Mouse (Mus musculus) stomach, embryonic 16.5 days (tissue): Measurements from ENCODE around the gene Lsm14a. TPM values are rescaled to one million over a fixed set of nuclear protein-coding genes. Genes with fewer than 3 reads are reported as not detected.
A peak's percentile ranks its signal among the peaks of the same experiment; 100 is the strongest.

ENCODE experiments used
- ATAC-seq: fragments of 200-750 bp; cut with Nextera tagmentation; 2 replicates; pipeline ENCODE4 v1.8.0; 2017; ENCODE audit warnings: moderate number of reproducible peaks, moderate TSS enrichment; ENCODE audit not compliant: insufficient read depth, low FRiP score
- H3K27ac ChIP-seq: fragments of 300-500 bp; sonication (generic); 2 replicates; pipeline ENCODE4 v1.5.1; 2014; ENCODE audit warnings: low read length
- H3K27me3 ChIP-seq: fragments of 300-500 bp; sonication (generic); 2 replicates; pipeline ENCODE4 v1.6.1; 2014; ENCODE audit warnings: low read length, control low read depth, mixed read lengths; ENCODE audit not compliant: control insufficient read depth, insufficient read depth
- H3K36me3 ChIP-seq: fragments of 300-500 bp; sonication (generic); 2 replicates; pipeline ENCODE4 v1.6.1; 2014; ENCODE audit warnings: low read length; ENCODE audit not compliant: control insufficient read depth, insufficient read depth
- H3K4me1 ChIP-seq: fragments of 300-500 bp; sonication (generic); 2 replicates; pipeline ENCODE4 v1.6.1; 2014; ENCODE audit warnings: low read length, control low read depth, mixed read lengths; ENCODE audit not compliant: control insufficient read depth, insufficient read depth
- H3K4me2 ChIP-seq: fragments of 300-500 bp; sonication (generic); 2 replicates; pipeline ENCODE4 v1.6.1; 2014; ENCODE audit warnings: low read depth, low read length, mixed read lengths
- H3K4me3 ChIP-seq: fragments of 300-500 bp; sonication (generic); replicated peaks from 2 replicates; pipeline ENCODE4 v1.5.1; 2014; ENCODE audit warnings: mild to moderate bottlenecking, low read length
- H3K9ac ChIP-seq: fragments of 300-500 bp; sonication (generic); 2 replicates; pipeline ENCODE4 v1.6.1; 2014; ENCODE audit warnings: low read length
- H3K9me3 ChIP-seq: fragments of 300-500 bp; sonication (generic); replicated peaks from 2 replicates; pipeline ENCODE4 v1.6.1; 2016; ENCODE audit warnings: low read length, control low read depth; ENCODE audit not compliant: control insufficient read depth
- whole genome bisulfite sequencing: fragments of 180-500 bp; shearing (Covaris S2); extraction: QIAGEN DNeasy Blood & Tissue Kit; methylation state at CpG from one replicate; pipeline ENCODE4 v1.1.7; 2014; 5-methylcytosine and 5-hydroxymethylcytosine counted together
- polyA plus RNA-seq: library from polyadenylated mRNA; unstranded; fragments of >200 nt; fragmentation: Nextera tagmentation; extraction: Ambion mirVana; gene quantifications from 2 replicates; pipeline ENCODE4 v1.2.1, GENCODE M21; 2015

Lsm14a gene
- polyA plus RNA-seq, 1 experiment from 2014 or later = 76.1 TPM

DNA sequence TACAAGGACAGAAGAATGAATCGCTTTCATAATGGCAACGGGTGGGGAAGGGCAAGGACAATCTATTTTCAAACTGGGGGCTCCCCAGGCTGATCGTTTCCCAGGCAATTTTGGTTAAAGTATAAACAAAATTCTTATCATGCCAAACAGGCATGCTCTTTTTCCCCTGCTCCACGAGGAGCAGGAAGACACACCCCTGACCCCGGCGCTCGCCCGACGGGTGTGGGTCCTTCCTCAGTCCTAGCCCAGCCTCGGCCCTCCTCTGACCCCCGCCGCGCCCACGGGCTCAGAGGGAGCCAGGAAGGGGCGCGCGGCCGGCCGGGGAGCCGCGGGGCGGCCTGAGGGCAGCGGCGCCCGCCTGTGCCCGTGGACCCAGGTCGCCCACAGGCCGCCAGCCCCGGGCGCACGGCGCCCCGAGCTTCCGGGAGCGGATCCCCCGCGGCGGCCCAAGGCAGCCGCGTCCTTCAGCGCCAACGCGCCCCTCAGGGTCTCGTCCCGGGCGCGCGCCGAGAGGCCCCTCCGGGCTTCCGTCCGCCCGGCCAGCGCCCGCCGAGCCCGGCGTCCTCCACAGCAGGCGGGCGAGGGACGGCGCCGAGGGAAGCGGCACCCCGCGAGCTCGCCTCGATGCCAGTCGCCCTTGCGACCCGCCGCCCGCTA is 80.2 kb downstream of the Lsm14a start:
- H3K27ac ChIP-seq = peak overlapping the region; percentile 84
- H3K9ac ChIP-seq = peak overlapping the region; percentile 97
- no peaks in the 10 kb centered on the region for H3K36me3 ChIP-seq
- ATAC-seq = peak; percentile 84
- peak overlapping the region; percentile 81 for H3K4me2 ChIP-seq
- no peaks in the 10 kb centered on the region for H3K9me3 ChIP-seq
- 0% methylated on average over 67 of the region's 73 CpGs for WGBS
- H3K27me3 ChIP-seq = no peaks in the 10 kb centered on the region
- H3K4me3 ChIP-seq = peak overlapping the region; percentile 91
- peaks cover 9% of the 10 kb centered on the region; the same call in 1 of the 2 replicates for H3K4me1 ChIP-seq

DNA sequence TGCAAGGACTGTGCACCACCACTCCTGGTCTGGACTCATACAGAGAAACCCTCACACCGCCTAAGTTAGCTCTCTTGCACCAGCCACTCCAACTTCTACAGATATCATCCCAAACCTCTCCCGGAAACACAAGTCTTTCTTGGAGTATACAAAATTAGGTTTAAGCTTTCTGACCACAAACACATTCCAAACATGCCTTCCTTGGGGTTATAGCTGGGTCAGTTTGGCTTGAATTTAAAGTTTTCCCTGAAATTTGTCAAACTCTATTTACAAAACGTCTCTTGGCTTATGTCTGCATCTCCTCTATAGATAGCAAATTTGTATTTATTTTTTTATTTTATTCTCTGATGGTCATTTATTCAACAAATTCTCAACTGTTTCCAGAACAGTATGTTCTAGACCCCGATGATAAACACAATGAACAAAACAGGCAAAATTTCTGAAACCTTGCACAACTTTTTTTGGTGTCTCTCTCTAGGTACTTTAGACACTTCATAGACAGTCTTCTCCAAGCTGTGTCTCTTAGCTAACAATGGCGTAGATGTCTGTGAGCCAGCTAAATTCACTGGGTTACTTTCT is 83.8 kb downstream of the Lsm14a start:
- H3K4me1 ChIP-seq = peaks cover 16% of the 10 kb centered on the region
- no peaks in the 10 kb centered on the region for H3K36me3 ChIP-seq
- no peaks in the 10 kb centered on the region for H3K27me3 ChIP-seq
- no peak overlapping the region for H3K4me3 ChIP-seq
- ATAC-seq = no peak
- no peaks in the 10 kb centered on the region for H3K9me3 ChIP-seq
- WGBS = 39% methylated on average over 5 of the region's 5 CpGs
- H3K27ac ChIP-seq = 0 out of 2 replicates have a peak overlapping the region, but pooled peaks have one; percentile 16
- H3K4me2 ChIP-seq = no peak overlapping the region
- H3K9ac ChIP-seq = no peak overlapping the region

DNA sequence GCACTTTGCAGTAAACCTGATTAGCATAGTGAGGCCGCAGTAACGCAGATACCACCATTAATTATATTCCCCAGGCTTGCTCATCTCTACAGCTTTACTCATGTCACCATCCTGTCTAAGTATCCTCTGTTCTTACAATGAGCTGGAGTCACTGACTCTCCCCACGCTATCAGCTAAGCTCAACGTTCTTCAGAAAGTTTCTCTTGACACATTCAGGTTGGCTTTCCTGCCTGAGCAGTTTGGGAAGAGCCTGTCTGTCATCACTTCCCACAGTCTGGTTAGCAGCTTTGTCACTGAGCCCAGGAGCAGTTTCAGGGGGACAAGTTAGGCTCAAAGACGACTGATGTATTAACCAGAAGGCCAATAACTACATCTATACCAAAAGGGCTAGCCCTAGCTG is 84.5 kb downstream of the Lsm14a start:
- peaks cover 16% of the 10 kb centered on the region for H3K4me1 ChIP-seq
- 64% methylated on average over 5 of the region's 5 CpGs for WGBS
- no peaks in the 10 kb centered on the region for H3K27me3 ChIP-seq
- 0 out of 2 replicates have a peak overlapping the region, but pooled peaks have one; percentile 16 for H3K27ac ChIP-seq
- H3K4me3 ChIP-seq = no peak overlapping the region
- no peak overlapping the region for H3K9ac ChIP-seq
- H3K4me2 ChIP-seq = no peak overlapping the region
- no peaks in the 10 kb centered on the region for H3K36me3 ChIP-seq
- no peaks in the 10 kb centered on the region for H3K9me3 ChIP-seq
- ATAC-seq = no peak

DNA sequence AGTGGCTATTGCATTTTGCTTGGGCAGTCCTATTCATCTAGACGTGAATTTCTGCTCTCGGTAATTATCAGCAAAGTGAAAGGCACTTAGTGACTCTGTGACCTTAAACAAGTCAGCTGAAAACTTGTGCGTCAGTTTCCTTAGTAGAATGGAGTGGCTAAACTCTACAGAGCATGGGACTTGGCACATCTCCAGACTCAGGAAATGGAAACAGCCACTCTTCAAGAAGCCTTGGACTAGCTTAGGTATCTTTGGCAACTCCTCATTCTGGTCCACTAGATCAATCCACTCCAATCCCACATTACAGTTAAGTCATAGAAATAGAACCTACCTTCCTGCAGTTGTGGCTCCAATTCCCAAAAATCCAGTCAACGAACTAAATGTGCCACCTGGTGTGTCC is 87.7 kb downstream of the Lsm14a start:
- ATAC-seq = no peak
- Histone ChIP-seq H3K36me3 (no peaks in the 10 kb centered on the region), H3K4me3 (no peak overlapping the region), H3K27ac (peak overlapping the region; percentile 51; the same call in 1 of the 2 replicates), H3K9me3 (no peaks in the 10 kb centered on the region), H3K9ac (no peak overlapping the region), H3K27me3 (no peaks in the 10 kb centered on the region), H3K4me1 (peaks cover 13% of the 10 kb centered on the region), H3K4me2 (no peak overlapping the region)
- WGBS = 40% methylated on average over 4 of the region's 4 CpGs

DNA sequence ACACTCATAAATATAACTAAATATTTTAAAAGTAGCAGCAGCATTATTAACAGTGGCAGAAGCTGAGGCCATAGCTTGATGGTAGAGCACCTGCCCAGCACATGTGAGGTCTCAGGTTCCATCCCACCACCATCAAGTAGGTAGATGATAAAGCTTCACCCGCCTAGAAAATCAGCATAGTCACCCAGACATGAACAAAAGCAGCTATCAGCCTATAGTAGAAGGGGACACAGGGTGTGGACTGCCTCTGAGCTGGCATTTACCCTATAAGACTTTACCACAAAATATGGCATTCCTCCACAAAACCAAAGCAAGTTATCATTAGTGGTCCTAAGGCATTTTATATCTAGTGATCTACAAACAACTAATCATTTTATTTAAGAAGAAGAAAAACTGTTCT is 90.5 kb downstream of the Lsm14a start:
- H3K4me3 ChIP-seq = no peak overlapping the region
- 57% methylated on average over 1 of the region's 1 CpGs for WGBS
- ATAC-seq = no peak
- no peaks in the 10 kb centered on the region for H3K9me3 ChIP-seq
- H3K4me2 ChIP-seq = 0 out of 2 replicates have a peak overlapping the region, but pooled peaks have one; percentile 13
- H3K4me1 ChIP-seq = peaks cover 9% of the 10 kb centered on the region; the same call in 1 of the 2 replicates
- H3K36me3 ChIP-seq = no peaks in the 10 kb centered on the region
- peak overlapping the region; percentile 57 for H3K27ac ChIP-seq
- no peaks in the 10 kb centered on the region for H3K27me3 ChIP-seq
- H3K9ac ChIP-seq = no peak overlapping the region

DNA sequence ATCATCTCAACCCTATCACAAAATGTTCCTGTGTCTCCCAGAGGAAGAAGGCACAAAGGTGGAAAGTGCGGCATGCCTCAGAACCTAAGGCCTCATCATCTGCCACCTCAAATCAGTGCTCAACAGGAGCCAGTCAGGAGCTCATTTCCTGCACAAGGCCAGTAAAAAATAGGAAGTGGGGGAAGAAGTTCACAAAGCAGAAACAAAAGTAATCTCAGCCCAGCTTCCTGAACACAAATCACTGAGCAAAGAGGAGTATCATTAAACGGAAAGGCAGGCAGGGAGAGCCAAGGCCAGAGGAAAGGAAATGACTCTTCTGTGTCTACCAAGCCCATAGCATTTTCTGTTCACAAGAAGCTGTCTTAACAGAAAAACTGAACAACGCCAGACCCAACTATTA is 91.2 kb downstream of the Lsm14a start:
- H3K4me2 ChIP-seq = no peak overlapping the region
- WGBS = 83% methylated on average over 3 of the region's 3 CpGs
- ATAC-seq = no peak
- peaks cover 9% of the 10 kb centered on the region; the same call in 1 of the 2 replicates for H3K4me1 ChIP-seq
- H3K27ac ChIP-seq = peak overlapping the region; percentile 57
- H3K4me3 ChIP-seq = no peak overlapping the region
- no peak overlapping the region for H3K9ac ChIP-seq
- no peaks in the 10 kb centered on the region for H3K27me3 ChIP-seq
- H3K36me3 ChIP-seq = no peaks in the 10 kb centered on the region
- H3K9me3 ChIP-seq = no peaks in the 10 kb centered on the region

DNA sequence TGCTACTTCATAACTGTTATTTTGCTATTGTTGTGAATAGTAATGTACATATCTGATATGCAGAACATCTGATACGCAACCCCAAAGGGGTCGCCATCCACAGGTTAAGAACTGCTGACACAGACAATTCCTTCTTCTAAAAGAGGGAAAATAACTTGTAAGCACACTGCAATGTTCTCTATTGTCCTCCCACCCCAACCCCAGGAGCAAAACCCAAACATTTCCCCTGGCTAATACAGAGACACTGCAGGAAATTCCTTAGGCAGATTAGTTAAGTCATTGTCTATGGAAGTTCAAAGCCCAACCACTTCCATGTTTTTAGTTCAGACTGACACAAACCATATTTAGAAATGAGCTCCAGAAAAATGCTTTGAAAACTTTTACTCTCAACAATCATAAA is 94.3 kb downstream of the Lsm14a start:
- Histone ChIP-seq H3K27me3 (no peaks in the 10 kb centered on the region), H3K36me3 (no peaks in the 10 kb centered on the region), H3K4me2 (no peak overlapping the region), H3K4me3 (no peak overlapping the region), H3K9ac (no peak overlapping the region), H3K4me1 (0 out of 2 replicates have a peak, but pooled peaks cover 3% of the 10 kb centered on the region), H3K9me3 (no peaks in the 10 kb centered on the region), H3K27ac (no peak overlapping the region)
- WGBS = 93% methylated on average over 2 of the region's 2 CpGs
- ATAC-seq = no peak

DNA sequence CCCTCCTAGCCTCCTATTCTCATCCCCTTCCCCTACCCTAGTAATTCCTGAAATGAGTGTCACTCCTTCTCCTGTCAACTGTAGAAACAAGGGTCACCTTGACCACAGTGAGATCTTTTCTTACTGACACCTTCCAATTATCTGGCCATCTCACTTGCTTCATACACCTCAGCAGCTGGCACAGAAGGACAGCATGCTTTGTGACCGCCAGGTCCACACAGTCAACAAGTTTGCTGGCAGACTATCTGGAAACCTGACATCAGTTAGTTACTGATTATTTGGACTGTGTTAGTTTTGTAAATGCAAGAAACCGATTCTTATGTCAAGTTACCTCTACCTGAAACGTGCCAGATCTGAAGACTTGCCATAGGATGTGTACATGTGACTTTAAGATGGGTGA is 97.0 kb downstream of the Lsm14a start:
- Histone ChIP-seq H3K36me3 (no peaks in the 10 kb centered on the region), H3K4me3 (no peak overlapping the region), H3K27ac (no peak overlapping the region), H3K9me3 (no peaks in the 10 kb centered on the region), H3K4me2 (no peak overlapping the region), H3K27me3 (no peaks in the 10 kb centered on the region), H3K9ac (no peak overlapping the region), H3K4me1 (0 out of 2 replicates have a peak, but pooled peaks cover 3% of the 10 kb centered on the region)
- no peak for ATAC-seq
- WGBS = 76% methylated on average over 3 of the region's 3 CpGs
